Mouse (Mus musculus) heart, postnatal 10 days (tissue): ENCODE results near the gene Shtn1. TPM values are rescaled to one million over a fixed set of nuclear protein-coding genes. Genes with fewer than 3 reads are reported as not detected.

Experiments used
- DNase-seq, 2 experiments: peaks; one replicate each; pipeline ENCODE4 v3.0.0; 2021
- intact Hi-C: fragments of 180-260 bp; cut with DNase I; formaldehyde crosslinking; loops from one replicate; pipeline ENCODE4 v1.15.1; 2025
- total RNA-seq, 2 experiments: library from RNA; stranded (reverse); gene quantifications; 2 replicates each; pipeline ENCODE4 v1.2.3; 2021

Gene Shtn1
- total RNA-seq, result 1 to 10 TPM; 2.6 TPM

DNA sequence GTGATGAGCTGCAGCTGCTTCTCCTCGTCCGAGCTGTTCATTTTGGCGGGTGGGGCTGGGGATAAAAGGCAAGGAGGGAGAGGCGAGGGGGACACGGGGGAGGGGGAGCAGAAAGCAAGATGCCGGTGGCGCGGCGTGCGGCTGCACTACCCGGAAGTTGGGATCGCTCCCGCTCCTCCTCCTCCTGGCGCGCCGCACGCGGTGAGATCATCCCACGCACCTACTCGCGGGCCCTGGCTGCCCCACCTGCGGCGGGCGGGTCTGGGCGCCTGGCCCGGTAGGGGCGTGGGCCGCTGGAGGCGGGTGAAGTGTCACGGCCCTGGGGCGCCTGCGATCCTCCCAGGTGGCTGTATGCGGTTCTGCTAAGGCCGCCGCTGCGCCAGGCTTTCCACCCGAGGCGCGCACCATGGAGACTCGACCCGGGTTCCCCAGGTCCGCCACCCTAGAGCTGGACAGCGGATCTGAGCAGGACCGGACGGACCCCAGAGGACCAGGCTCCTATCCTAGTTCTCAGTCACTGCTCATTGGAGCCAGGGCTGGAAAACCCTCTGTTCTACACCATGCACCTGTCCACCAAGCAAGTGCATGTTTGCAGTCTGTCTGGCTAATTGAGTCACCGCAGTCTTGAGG, at the start of gene Shtn1:
Gene Shtn1 (minus strand): TSS at position 629 of the 630 bp plus-strand sequence.
- DNase-seq, result peak; percentile 27 to 48
- intact Hi-C loops, result no loop called here

DNA sequence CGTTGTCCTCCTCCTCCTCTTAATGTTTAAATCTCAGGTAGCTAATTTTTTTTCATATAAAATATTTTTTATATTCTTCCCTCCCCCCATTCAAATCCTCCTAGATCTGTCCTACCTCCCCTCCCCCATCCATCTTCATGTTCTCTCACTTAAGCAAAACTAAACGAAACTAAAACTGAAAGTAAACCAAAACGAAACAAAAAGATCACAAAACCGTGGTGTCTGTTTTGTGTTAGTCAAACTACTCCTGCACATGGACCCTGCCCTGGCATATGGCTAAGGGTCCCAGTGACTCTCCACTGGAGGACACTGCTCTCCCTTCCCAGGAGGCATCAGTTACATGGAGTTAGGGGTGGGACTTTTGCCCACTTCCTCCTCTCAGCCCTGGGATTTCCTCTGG, 38.3 kb upstream of the Shtn1 start:
- intact Hi-C loops, result no loop called here
- DNase-seq, result no peak

DNA sequence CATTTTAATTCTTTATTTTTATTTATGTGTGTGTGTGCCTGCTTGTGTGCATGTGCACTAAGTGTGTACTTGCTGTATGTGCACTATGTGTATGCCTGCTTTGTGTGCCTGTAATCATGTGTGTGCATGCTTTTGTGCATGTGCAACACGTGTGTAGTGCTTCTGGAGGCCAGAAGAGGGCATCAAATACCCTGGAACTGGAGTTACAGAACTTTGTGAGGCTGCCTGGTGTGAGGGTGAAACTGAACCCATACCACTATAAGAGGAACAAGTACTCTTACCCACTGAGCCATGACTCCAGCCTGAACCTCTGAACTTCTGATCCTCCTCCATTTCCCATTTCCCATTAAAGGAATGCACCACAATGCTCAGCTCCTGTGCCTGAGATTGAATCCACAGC, 34.0 kb upstream of the Shtn1 start:
- intact Hi-C loops, result no loop called here
- DNase-seq, result no peak

DNA sequence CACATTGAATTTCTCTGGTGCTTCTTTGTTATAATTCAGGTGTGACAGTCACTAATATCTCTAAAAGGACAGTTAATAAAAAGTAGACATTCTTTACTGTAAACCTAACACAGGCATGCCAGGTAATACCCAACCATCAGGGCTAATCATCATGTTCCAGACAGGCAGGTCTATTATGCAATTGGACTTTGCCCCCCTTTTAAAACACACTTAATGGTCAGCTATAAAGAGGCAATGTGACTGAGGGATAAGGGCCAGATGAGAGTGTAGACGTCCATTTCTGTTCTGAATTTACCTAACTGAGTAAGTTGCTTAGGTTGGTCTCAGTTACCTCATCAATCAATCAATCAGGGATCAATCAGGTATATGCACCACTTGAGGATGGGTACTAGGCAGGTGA, 22.4 kb upstream of the Shtn1 start:
- intact Hi-C loops, result no loop called here
- DNase-seq, result no peak

DNA sequence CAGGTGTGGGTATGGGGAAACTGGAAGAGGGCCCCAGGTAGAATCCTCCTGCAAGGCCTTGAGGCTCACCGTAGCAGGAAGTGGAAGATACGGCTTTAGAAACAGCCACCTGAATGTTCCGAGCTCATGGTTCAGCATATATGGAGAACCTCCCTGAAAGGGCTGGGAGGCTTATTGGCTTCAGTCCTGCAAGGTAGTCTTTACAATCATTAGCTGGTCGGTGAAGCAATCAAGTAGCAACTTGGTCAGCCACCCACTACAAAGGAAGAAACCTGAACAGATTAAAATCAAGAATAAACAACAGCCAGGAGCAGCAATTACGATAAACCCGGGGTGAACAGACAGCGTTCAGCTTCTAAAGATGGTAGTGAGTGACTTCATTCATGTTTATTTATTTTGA, 16.4 kb upstream of the Shtn1 start:
- DNase-seq, result no peak

DNA sequence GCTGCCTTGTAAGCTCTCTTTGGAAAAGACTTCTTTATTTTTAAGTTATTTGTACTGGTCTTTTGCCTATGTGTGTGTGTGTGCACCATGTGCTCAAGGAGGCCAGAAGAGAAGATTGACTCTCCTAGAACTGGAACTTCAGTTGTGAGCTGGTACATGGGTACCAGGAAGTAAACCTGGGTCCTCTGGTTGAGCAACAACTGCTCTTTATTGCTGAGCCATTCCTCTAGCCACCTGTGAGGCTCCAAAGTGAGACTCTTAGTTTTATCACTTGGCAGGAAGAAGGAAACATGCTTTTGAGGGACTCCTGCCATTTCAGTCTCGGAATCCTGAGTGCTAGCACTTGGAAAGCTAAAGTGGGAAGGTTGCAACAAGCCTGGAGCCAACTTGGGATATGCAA, 14.4 kb upstream of the Shtn1 start:
- intact Hi-C loops, result no loop called here
- no peak for DNase-seq

More for the DNA sequence above, 16.4 kb upstream of the Shtn1 start:
- intact Hi-C loops, result no loop called here

DNA sequence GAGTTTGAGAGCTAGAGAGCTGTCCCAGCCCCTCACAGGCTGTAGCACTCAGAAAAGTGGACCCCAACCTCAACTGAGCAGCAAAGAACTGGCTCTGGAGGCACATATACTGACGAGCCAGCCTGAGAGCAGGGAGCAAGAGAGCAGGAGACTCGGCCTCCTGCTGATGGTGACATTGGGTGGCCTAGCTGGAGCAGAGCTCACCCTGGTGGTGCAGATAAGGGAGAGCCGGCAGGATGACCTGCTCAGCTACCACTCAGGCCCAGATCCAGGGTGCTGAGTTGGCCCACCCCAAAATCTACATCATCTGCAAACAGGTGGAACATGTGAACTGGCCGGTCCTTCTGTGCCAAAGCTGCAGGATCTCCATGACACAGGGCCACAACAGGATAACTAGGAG, 8.4 kb upstream of the Shtn1 start:
- intact Hi-C loops, result loop anchor here (10.0 kb wide), 1 partner anchor 169 kb away; no protein-coding TSS in a partner anchor
- no peak for DNase-seq

DNA sequence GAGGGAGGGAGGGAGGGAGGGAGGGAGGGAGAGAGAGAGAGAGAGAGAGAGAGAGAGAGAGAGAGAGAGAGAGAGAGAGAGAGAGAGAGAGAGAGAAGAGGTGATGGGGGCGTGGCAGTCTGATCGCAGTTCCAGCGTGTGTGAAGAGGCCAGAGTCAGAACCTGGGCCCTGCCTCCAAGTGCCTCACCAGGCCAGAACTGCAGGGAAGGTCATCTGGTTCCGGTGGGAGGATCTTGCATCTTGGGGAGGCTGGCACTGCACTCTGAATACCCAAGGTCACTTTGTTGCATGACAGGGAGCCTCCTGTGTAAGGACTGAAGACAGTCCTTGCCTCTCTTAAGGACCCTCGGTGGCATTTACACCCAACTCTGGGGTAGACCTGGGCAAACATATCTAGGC, 231 bp upstream of the Shtn1 start:
- intact Hi-C loops, result no loop called here
- no peak for DNase-seq

DNA sequence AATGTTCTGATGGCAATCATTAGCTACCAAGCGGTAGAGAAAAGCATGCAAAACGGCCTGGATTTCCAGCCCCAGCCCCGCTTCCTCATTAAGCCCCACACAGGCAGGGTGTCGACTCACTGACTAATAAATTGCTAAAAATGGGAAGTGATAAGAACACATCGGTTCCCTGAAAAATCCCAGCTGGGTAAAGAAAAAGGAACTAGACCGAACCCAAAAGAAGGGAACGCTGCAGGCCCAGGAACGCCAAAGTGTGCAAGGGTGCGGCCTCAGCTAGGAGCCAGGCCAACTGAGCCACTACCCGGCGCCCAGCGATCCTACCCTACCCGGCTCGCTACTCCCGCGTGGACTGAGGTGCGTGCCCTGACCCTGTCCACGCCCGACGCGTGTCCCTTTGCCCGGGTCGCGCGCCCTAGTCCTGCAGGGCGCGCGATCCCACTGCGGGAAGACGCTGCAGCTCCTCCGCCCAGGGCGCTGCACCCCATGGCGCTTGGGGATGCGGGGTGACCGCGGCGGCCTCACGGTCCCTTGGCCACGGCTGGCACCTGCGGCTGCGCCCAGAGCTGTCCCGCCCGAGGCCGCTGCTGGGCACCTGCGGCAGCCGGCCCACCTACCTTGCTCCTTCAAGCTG, 944 bp downstream of the Shtn1 start:
- intact Hi-C loops, result no loop called here
- peak; percentile 12 to 16 for DNase-seq

DNA sequence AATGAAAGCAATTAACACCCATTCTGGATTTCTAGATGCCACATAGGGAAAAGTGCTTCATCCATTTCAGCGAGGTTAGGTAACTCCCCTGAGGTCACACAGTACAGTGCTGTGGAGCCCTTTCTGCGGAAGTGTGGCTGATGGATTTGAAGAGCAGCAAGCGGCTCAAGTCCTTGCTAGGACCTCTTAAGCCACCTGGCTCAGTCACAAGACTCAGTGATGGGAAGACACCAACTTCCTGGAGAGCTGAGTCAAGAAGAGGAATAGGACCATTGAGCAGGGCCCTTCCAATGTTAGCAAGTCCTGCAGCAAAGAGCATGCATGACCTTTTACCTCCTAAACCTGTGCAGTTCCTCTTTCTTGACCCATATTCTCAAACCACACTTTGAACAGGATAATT, 1.5 kb downstream of the Shtn1 start:
- DNase-seq, result no peak
- intact Hi-C loops, result no loop called here

DNA sequence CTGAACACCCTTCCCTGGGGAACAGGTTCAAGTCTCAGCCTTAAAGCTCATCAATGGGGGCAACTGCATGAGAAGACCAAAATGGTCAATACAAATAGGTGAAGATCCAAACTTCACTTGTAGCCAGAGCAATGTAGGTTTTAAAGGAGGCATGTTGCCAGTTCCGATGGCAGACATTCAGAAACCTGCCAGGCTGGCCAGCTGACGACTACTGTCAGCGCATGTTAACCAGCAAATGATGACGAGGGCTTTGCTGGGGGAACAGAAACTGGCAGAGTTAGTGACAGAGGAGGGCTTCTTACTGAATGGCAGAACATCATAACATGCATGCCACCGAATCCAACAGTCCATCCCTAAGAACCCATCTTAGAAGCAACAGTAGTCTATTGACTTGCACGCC, 2.9 kb downstream of the Shtn1 start:
- DNase-seq, result no peak
- intact Hi-C loops, result no loop called here

DNA sequence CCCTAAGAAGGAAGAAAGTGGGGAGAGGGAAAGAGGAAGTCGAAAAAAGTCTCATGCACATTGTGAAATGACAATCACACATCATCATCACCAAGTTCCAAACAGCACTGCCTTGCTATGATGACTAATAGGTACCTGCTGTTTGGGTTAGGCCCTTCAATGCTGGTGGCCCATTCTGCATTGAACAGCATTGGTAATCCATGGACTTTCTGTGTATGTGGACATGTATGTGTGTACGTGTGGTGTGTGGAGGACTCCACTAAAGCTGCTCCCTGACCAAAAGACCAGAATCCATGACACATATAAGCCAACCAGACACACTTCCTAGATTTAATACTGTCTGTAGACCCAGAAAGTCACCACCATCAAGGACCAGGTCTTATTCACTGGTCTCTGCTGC, 3.9 kb downstream of the Shtn1 start:
- no peak for DNase-seq
- intact Hi-C loops, result no loop called here

DNA sequence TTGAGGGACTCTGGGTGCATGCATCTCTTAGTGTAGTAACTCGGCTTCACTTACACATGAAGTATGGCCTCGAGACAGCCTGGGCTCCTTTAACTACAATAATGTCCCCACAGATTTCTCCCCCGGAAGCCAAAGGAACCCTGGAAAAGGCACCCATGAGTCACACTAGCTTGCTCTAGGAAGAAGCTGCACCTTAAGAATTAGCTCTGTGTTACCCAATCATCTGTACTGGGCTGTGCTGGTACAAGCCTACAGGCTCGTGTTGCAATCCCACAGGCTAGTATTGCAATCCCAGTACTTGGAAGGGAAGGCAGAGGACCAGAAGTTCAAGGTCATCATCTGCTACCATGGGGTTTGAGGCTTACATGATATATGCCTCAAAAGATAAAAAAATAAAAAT, 4.5 kb downstream of the Shtn1 start:
- intact Hi-C loops, result no loop called here

DNA sequence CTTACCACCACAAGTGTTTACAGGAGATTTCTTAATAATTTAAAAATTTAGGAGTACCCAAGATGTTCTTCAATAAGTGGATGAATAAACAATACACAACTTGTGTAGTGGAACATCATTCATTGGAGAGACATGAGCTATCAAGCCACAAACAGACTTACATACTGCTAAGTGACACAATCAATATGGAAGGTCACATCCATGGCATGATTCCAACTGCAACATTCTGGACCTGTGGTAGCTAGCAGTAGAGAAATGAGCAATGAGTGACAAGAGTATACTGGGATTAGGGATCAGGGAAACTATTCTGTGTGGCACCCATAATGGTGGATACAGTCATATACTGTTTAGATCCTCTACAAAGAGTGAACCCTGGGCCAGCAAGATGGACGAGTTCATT, 8.2 kb downstream of the Shtn1 start:
- intact Hi-C loops, result no loop called here
- no peak for DNase-seq

More for the DNA sequence above, 4.5 kb downstream of the Shtn1 start:
- no peak for DNase-seq

DNA sequence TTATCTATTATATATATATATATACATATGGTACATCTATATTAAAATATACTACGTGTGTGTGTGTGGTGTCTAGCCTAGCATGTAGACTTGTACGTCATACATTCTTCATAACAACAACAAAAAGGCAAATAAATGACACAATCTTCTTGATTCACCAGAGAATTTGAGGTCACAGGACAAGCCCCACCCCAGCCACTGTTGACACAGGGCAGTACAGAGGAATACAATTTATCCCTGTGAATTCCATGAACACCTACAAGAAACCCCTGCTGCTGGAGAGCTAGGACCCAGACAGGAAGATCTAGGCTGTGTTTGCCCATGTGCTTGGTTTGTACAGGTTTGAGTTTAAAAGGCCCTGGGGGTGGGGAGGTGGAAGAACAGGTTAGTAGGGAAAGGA, 9.2 kb downstream of the Shtn1 start:
- DNase-seq, result no peak
- intact Hi-C loops, result no loop called here

DNA sequence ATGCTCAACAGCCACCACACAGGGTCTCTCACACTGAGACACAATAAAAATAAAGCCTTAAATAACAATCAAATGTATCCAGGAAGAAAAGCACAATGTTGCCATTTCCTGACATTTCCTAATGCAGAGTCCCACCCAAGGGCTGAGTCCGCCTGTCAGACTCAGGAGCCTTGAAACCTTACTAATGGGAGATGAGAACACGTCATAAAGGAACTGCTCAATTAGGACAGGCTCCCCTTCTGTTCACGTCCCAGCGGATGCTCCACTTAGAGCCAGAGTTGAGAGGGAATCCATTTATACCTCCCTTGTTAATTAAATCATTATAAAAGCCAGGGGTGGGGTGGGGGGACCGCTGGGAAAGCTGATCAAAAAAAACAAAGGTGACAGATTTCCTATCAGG, 9.8 kb downstream of the Shtn1 start:
- intact Hi-C loops, result no loop called here
- peak in 1 of 2 experiments; percentile 13 for DNase-seq

DNA sequence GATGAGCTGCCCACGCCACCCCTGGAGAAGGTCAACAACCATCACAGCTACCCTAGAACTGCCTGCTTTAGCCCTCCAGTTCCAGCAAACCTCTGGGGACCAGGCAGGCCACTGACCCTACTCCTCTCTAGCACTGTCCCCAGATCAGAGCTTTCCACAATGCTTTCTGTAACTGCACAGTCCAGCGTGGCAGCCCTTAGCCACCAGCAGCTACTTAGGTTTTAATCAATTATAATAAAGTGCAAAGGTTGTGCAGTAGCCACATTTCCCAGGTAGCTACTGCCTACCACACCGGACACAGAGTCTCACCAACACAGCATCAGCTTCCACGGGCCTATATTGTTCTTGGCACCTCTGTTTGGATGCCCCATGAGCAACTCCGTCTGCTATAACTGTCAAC, 11.3 kb downstream of the Shtn1 start:
- intact Hi-C loops, result no loop called here
- no peak for DNase-seq

DNA sequence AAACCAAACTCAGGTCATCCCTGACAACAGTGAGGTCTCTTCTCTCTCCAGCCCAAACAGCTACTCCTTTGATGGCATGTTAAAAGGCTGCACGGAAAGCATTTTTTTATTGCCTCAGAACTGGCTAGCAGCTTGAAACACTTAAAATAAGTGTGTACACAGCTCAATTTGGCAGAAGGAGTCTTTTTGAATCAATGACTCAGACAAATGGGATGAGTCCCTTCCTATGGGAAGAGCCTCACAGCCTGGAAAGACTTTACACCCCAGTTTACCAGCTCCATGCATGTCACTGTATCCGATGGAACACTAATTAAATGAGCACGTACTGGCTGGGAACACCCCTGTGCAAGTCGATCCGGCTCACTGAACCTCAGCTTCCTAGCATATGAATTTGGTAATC, 12.3 kb downstream of the Shtn1 start:
- intact Hi-C loops, result no loop called here

DNA sequence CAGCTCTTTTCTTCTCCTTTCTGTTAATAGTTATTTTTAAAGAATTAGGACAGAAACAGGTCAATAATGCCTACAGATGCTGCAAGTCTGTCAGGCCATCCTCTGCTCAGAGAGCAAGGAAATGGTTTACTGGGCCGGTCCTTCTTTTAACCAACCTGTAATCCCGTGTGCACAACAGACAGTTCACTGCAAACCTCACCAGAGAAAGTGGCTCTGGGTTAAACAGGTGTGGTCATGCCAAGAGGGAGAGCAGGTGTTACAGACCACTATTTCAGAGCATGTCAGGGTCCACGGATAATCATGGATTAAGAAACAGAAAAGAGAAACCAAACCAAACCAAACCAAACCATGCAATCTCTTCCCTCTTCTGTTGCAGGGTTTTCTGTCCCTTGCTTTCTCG, 17.8 kb downstream of the Shtn1 start:
- DNase-seq, result no peak
- intact Hi-C loops, result no loop called here

More for the DNA sequence above, 12.3 kb downstream of the Shtn1 start:
- DNase-seq, result no peak

DNA sequence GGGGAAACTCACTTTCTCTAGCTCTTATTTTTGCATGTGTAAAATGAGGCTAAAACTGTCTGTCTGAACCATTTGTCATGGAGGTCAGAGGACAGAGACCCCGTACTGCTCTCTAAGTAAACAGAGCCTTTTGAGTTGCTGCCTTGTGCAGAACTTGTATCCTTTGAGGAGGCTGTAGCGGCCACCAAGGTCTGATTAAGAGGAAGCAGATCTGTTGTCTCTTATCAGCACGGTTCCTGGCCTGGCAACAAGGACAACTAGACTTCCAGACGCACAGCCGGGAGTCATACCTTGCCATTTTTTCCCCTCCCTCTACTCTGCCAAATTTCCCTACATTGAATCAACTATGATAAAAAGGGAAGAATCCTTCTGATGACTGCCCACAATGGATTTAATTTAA, 18.5 kb downstream of the Shtn1 start:
- intact Hi-C loops, result no loop called here
- no peak for DNase-seq

DNA sequence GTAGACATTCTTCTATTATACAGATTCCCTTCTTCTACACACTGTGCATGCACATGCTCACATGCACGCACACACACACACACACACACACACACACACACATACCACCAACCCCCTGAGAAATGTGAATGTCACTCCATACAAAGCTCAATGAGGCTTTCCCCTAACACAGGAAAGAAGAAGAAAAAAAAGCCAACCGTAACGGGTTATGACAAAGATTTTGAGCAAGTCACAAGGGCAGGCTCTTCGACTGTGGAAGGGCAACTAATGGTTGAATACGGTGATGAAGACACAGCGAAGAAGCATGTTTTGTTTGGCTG, 21.3 kb downstream of the Shtn1 start:
- intact Hi-C loops, result no loop called here
- DNase-seq, result no peak

DNA sequence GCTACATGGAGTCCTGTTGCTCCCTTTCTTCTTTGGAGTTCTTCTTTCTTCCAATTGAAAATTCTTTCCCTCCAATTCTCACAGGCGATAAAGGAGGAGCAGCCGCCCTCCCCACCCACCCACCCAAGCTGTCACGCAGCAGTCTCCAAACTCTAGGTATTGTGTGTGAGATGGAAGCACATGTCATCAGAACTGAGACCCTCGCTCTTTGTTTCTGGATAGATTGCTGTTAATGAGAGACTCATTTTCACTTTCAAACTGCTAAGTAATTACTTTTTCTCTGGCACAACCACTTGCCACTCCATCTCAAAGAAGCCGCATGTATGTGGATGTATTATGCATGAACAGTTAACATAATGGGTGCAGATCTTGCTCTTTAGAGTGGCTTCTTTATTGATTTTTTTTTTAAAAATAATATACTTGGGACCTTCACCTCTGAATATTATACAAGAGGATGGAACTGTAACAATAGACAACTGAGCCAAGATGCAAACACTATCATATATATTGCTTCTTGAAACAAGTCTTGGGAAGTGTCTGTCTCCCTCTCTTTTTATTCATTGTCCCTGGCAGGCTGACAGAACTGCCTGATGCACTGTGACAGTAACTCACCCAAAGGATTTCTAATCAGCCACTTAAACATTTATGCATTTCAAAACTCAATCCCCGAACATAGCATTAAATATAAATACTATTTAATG, 21.8 kb downstream of the Shtn1 start:
- DNase-seq, result no peak
- intact Hi-C loops, result no loop called here
